Mouse (Mus musculus) stomach, embryonic 15.5 days (tissue): ENCODE data around the gene Tssk6. TPM values are rescaled to one million over a fixed set of nuclear protein-coding genes. Genes with fewer than 3 reads are reported as not detected.

Experiments used
- polyA plus RNA-seq: library from polyadenylated mRNA; unstranded; fragments of >200 nt; fragmentation: Nextera tagmentation; extraction: Ambion mirVana; gene quantifications from 2 replicates; pipeline ENCODE4 v1.2.1, GENCODE M21; 2015

Gene Tssk6
- polyA plus RNA-seq, 1 experiment from 2014 or later: 3.9 TPM

Other genes starting within 250 kb of the Tssk6 start
- 1.5 and 1.7 TPM in 2 replicates for gene Zfp964, start 247.7 kb upstream of the Tssk6 start, polyA plus RNA-seq
- 24.3 and 28.5 TPM in 2 replicates for gene Zfp869, start 191.5 kb upstream of the Tssk6 start, polyA plus RNA-seq
- 5.8 and 6.3 TPM in 2 replicates for gene Zfp963, start 152.2 kb upstream of the Tssk6 start, polyA plus RNA-seq
- 0.15 and 0.39 TPM in 2 replicates for gene Gm20422, start 127.3 kb upstream of the Tssk6 start, polyA plus RNA-seq
- gene Atp13a1, start 111.0 kb upstream of the Tssk6 start, polyA plus RNA-seq: 48.0 and 53.9 TPM in 2 replicates
- gene Zfp866, start 111.0 kb upstream of the Tssk6 start, polyA plus RNA-seq: 24.7 and 25.4 TPM in 2 replicates
- gene Gmip, start 93.5 kb upstream of the Tssk6 start, polyA plus RNA-seq: 8.7 and 10.1 TPM in 2 replicates
- gene Lpar2, start 79.8 kb upstream of the Tssk6 start, polyA plus RNA-seq: 0.50 and 0.58 TPM in 2 replicates
- 4.4 and 5.9 TPM in 2 replicates for gene Pbx4, start 69.7 kb upstream of the Tssk6 start, polyA plus RNA-seq
- 0.83 and 0.95 TPM in 2 replicates for gene Cilp2, start 14.5 kb upstream of the Tssk6 start, polyA plus RNA-seq
- 183 and 190 TPM in 2 replicates for gene Ndufa13, start 374 bp downstream of the Tssk6 start, polyA plus RNA-seq
- 2.8 and 4.1 TPM in 2 replicates for gene Yjefn3, start 528 bp downstream of the Tssk6 start, polyA plus RNA-seq
- gene Gatad2a, start 94.2 kb downstream of the Tssk6 start, polyA plus RNA-seq: 56.0 and 56.8 TPM in 2 replicates
- 44.7 and 47.9 TPM in 2 replicates for gene Mau2, start 140.6 kb downstream of the Tssk6 start, polyA plus RNA-seq
- gene Sugp1, start 140.6 kb downstream of the Tssk6 start, polyA plus RNA-seq: 37.3 and 42.0 TPM in 2 replicates
- gene Tm6sf2, start 170.7 kb downstream of the Tssk6 start, polyA plus RNA-seq: 7.0 and 9.9 TPM in 2 replicates
- 0.10 and 0.14 TPM in 2 replicates for gene Hapln4, start 181.3 kb downstream of the Tssk6 start, polyA plus RNA-seq
- 1.8 TPM in 2 replicates for gene Ncan, start 218.7 kb downstream of the Tssk6 start, polyA plus RNA-seq
- gene Nr2c2ap, start 229.1 kb downstream of the Tssk6 start, polyA plus RNA-seq: 38.2 and 39.4 TPM in 2 replicates
- 14.4 and 14.8 TPM in 2 replicates for gene Rfxank, start 237.0 kb downstream of the Tssk6 start, polyA plus RNA-seq
- 42.6 and 43.2 TPM in 2 replicates for gene Borcs8, start 237.3 kb downstream of the Tssk6 start, polyA plus RNA-seq
- gene Mef2b, start 237.5 kb downstream of the Tssk6 start, polyA plus RNA-seq: 0.19 and 0.26 TPM in 2 replicates